Mouse (Mus musculus): ENCODE data around the gene Slc4a1. TPM values are rescaled to one million over a fixed set of nuclear protein-coding genes. Genes with fewer than 3 reads are reported as not detected.

The Slc4a1 gene
- 0.11 TPM for polyA plus RNA-seq (2014; fragmentation: Illumina TruSeq; extraction: RNeasy Lipid Tissue Mini Kit (QIAGEN cat#74804); ENCODE audit: insufficient read depth, low read depth, low replicate concordance)

GRCm38 (mm10) chr11:102366103-102366502 is at the start of gene Slc4a1:
Gene Slc4a1 (minus strand): TSS chr11:102366203.

GRCm38 (mm10) chr11:102407834-102408215 is 41.8 kb upstream of the Slc4a1 start, which contains the start of gene Slc25a39:
Gene Slc25a39 (minus strand): TSS chr11:102407946.

GRCm38 (mm10) chr11:102393238-102393634 is 27.2 kb upstream of the Slc4a1 start, which contains the start of gene Rundc3a:
Gene Rundc3a (plus strand): TSS chr11:102393403.

GRCm38 (mm10) chr11:102319410-102319792 is 46.6 kb downstream of the Slc4a1 start, which contains the start of gene Ubtf:
Gene Ubtf (minus strand): TSS chr11:102319742.

Other genes starting within 250 kb of the Slc4a1 start
- not detected for gene Nags, start 220.7 kb downstream of the Slc4a1 start, polyA plus RNA-seq (2014; fragmentation: Illumina TruSeq; extraction: RNeasy Lipid Tissue Mini Kit (QIAGEN cat#74804); ENCODE audit: insufficient read depth, low read depth, low replicate concordance)
- 11.7 TPM for gene Tmem101, start 209.8 kb downstream of the Slc4a1 start, polyA plus RNA-seq (2014; fragmentation: Illumina TruSeq; extraction: RNeasy Lipid Tissue Mini Kit (QIAGEN cat#74804); ENCODE audit: insufficient read depth, low read depth, low replicate concordance)
- gene Lsm12, start 180.9 kb downstream of the Slc4a1 start, polyA plus RNA-seq (2014; fragmentation: Illumina TruSeq; extraction: RNeasy Lipid Tissue Mini Kit (QIAGEN cat#74804); ENCODE audit: insufficient read depth, low read depth, low replicate concordance), result 14.7 TPM
- 23.3 TPM for gene G6pc3, start 176.6 kb downstream of the Slc4a1 start, polyA plus RNA-seq (2014; fragmentation: Illumina TruSeq; extraction: RNeasy Lipid Tissue Mini Kit (QIAGEN cat#74804); ENCODE audit: insufficient read depth, low read depth, low replicate concordance)
- gene Hdac5, start 136.0 kb downstream of the Slc4a1 start, polyA plus RNA-seq (2014; fragmentation: Illumina TruSeq; extraction: RNeasy Lipid Tissue Mini Kit (QIAGEN cat#74804); ENCODE audit: insufficient read depth, low read depth, low replicate concordance), result 49.2 TPM
- gene BC030867, start 117.3 kb downstream of the Slc4a1 start, polyA plus RNA-seq (2014; fragmentation: Illumina TruSeq; extraction: RNeasy Lipid Tissue Mini Kit (QIAGEN cat#74804); ENCODE audit: insufficient read depth, low read depth, low replicate concordance), result not detected
- not detected for gene Asb16, start 97.5 kb downstream of the Slc4a1 start, polyA plus RNA-seq (2014; fragmentation: Illumina TruSeq; extraction: RNeasy Lipid Tissue Mini Kit (QIAGEN cat#74804); ENCODE audit: insufficient read depth, low read depth, low replicate concordance)
- gene Tmub2, start 81.3 kb downstream of the Slc4a1 start, polyA plus RNA-seq (2014; fragmentation: Illumina TruSeq; extraction: RNeasy Lipid Tissue Mini Kit (QIAGEN cat#74804); ENCODE audit: insufficient read depth, low read depth, low replicate concordance), result 29.4 TPM
- gene Atxn7l3, start 69.6 kb downstream of the Slc4a1 start, polyA plus RNA-seq (2014; fragmentation: Illumina TruSeq; extraction: RNeasy Lipid Tissue Mini Kit (QIAGEN cat#74804); ENCODE audit: insufficient read depth, low read depth, low replicate concordance), result 19.6 TPM
- gene Ubtf, start 46.5 kb downstream of the Slc4a1 start, polyA plus RNA-seq (2014; fragmentation: Illumina TruSeq; extraction: RNeasy Lipid Tissue Mini Kit (QIAGEN cat#74804); ENCODE audit: insufficient read depth, low read depth, low replicate concordance), result 47.0 TPM
- 1.3 TPM for gene Rundc3a, start 27.2 kb upstream of the Slc4a1 start, polyA plus RNA-seq (2014; fragmentation: Illumina TruSeq; extraction: RNeasy Lipid Tissue Mini Kit (QIAGEN cat#74804); ENCODE audit: insufficient read depth, low read depth, low replicate concordance)
- 98.9 TPM for gene Slc25a39, start 41.7 kb upstream of the Slc4a1 start, polyA plus RNA-seq (2014; fragmentation: Illumina TruSeq; extraction: RNeasy Lipid Tissue Mini Kit (QIAGEN cat#74804); ENCODE audit: insufficient read depth, low read depth, low replicate concordance)
- 134 TPM for gene Grn, start 64.1 kb upstream of the Slc4a1 start, polyA plus RNA-seq (2014; fragmentation: Illumina TruSeq; extraction: RNeasy Lipid Tissue Mini Kit (QIAGEN cat#74804); ENCODE audit: insufficient read depth, low read depth, low replicate concordance)
- 1.7 TPM for gene Fam171a2, start 81.5 kb upstream of the Slc4a1 start, polyA plus RNA-seq (2014; fragmentation: Illumina TruSeq; extraction: RNeasy Lipid Tissue Mini Kit (QIAGEN cat#74804); ENCODE audit: insufficient read depth, low read depth, low replicate concordance)
- gene Itga2b, start 103.9 kb upstream of the Slc4a1 start, polyA plus RNA-seq (2014; fragmentation: Illumina TruSeq; extraction: RNeasy Lipid Tissue Mini Kit (QIAGEN cat#74804); ENCODE audit: insufficient read depth, low read depth, low replicate concordance), result 6.9 TPM
- 5.2 TPM for gene Gpatch8, start 190.2 kb upstream of the Slc4a1 start, polyA plus RNA-seq (2014; fragmentation: Illumina TruSeq; extraction: RNeasy Lipid Tissue Mini Kit (QIAGEN cat#74804); ENCODE audit: insufficient read depth, low read depth, low replicate concordance)
- 9.5 TPM for gene Gm11627, start 213.3 kb upstream of the Slc4a1 start, polyA plus RNA-seq (2014; fragmentation: Illumina TruSeq; extraction: RNeasy Lipid Tissue Mini Kit (QIAGEN cat#74804); ENCODE audit: insufficient read depth, low read depth, low replicate concordance)
- 8.9 TPM for gene Fzd2, start 238.2 kb upstream of the Slc4a1 start, polyA plus RNA-seq (2014; fragmentation: Illumina TruSeq; extraction: RNeasy Lipid Tissue Mini Kit (QIAGEN cat#74804); ENCODE audit: insufficient read depth, low read depth, low replicate concordance)